Mouse (Mus musculus) heart, postnatal 0 days (tissue): ENCODE measurements around the gene Olfr361.
"Not testable (repeated sequence)": the region's sequence is repeated elsewhere in the genome, so short reads cannot be mapped to it uniquely, and the experiment has no call there.

Experiments
- CTCF ChIP-seq: IDR thresholded peaks from 2 replicates; pipeline ENCODE4 v1.5.1; 2016; ENCODE audit warnings: antibody characterized with exemption, control low read depth, low read depth
- EP300 ChIP-seq: IDR thresholded peaks from 2 replicates; pipeline ENCODE4 v1.6.1; 2016; ENCODE audit warnings: antibody characterized with exemption, low read depth

DNA sequence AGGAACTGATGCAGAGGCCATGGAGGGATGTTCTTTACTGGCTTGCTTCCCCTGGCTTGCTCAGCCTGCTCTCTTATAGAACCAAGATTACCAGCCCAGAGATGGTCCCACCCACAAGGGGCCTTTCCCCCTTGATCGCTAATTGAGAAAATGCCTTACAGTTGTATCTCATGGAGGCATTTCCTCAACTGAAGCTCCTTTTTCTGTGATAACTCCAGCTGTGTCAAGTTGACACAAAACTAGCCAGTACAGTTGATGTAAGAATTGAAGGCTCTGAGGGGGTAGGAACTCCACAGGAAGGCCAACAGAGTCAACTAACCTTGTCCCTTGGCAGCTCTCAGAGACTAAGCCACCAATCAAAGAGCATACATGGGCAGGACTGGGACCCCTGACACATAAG is at the start of gene Olfr361:
- not testable (repeated sequence) for TF ChIP-seq CTCF, EP300
